Mouse (Mus musculus) adrenal gland, adult 2 months (tissue): Measurements from ENCODE around the gene Hmox1. TPM values are rescaled to one million over a fixed set of nuclear protein-coding genes. Genes with fewer than 3 reads are reported as not detected.
A peak's percentile ranks its signal among the peaks of the same experiment; 100 is the strongest.

Experiments used
- DNase-seq: peaks from one replicate; pipeline ENCODE4 v3.0.0; 2021
- long read RNA-seq: library from polyadenylated mRNA; stranded (forward); transcript quantifications from one replicate; pipeline ENCODE4 v2.0.0, GENCODE M21; 2021
- polyA plus RNA-seq: library from polyadenylated mRNA; depleted of rRNA; stranded (reverse); fragments of >200 nt; gene quantifications from 2 replicates; pipeline ENCODE4 v1.2.3, GENCODE M21; 2012; rRNA removed
- total RNA-seq, 2 experiments: library from RNA; stranded (reverse); gene quantifications; 2 replicates each; pipeline ENCODE4 v1.2.3; 2021

Gene Hmox1
- total RNA-seq (100 to 1,000 TPM in 1 of 2 experiments, 10 to 100 TPM in 1; 59.0 to 146 TPM), polyA plus RNA-seq (37.4 and 66.4 TPM in 2 replicates)
- long read RNA-seq, transcript Hmox1-201 (5 exons, 1,569 nt) = major isoform, 39 of 48 reads
- long read RNA-seq, partial matches to known transcripts = 4 of 48 reads
- long read RNA-seq, other reads (novel, unspliced or antisense) = 5 of 48 reads

- DNase-seq = peak; percentile 97
Observed at GRCm38 (mm10) chr8:75093399-75094156, at the start of gene Hmox1. TSS of gene Hmox1 (plus strand) at chr8:75093621.

- DNase-seq = no peak
Observed at GRCm38 (mm10) chr8:75046303-75046702, 47.1 kb upstream of the Hmox1 start.

DNA sequence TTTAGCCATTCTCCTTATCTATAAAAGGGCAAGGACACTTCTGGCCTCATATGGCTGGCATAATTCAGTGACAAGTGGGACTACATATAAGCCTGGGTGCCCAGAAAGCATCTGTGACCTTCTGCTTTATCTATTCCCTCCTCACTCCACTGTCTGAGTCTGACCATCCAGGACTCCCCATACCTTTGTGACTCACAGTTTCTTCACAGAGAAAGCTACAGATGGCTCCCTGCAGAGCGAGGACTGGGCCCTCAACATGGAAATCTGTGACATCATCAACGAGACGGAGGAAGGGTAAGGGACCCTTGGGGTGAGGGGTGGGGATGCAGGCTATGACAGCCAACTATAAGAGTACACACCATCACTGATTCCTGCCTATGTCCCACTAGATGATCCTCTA is 45.6 kb upstream of the Hmox1 start:
- peak; percentile 31 for DNase-seq

GRCm38 (mm10) chr8:75053342-75053741 is 40.1 kb upstream of the Hmox1 start:
- DNase-seq = no peak

DNA sequence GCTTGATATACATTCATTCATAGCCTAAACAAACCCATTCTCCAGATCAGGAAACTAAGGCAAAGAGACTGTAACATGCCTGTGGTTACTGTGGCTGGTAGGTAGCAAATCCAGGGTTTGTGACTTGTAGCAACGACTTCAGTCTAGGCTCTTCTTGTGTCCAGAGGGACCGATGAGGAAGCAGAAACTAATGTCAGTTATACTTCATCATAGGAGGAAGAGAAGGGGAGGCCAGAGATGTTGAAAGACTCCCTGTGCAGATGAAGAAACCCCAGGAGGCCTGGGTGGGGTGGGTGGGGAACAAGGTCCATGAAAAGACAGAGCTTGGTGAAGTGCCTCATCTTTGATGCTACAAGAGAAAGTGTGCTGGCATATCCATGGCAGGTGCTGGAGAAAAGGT is 37.7 kb upstream of the Hmox1 start:
- no peak for DNase-seq

DNA sequence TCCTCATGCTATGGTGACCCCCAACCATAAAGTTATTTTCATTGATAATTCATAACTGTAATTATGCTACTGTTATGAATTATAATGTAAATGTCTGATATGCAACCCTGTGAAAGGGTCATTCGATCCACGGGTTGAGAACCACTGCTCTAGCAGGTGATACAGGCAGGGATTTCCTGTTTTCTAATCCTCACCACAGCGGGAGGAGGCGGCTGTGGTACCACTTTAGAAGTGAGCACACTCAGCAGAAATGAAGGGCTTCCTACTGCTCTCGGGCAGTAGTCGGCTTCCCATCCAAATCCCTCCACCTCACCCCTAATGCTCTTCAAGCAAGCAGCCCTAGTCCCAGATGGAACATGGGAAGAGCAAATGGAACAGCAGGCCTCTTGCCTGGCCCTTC is 33.4 kb upstream of the Hmox1 start:
- no peak for DNase-seq

- DNase-seq = no peak
Observed at GRCm38 (mm10) chr8:75060815-75061214, 32.6 kb upstream of the Hmox1 start.

DNA sequence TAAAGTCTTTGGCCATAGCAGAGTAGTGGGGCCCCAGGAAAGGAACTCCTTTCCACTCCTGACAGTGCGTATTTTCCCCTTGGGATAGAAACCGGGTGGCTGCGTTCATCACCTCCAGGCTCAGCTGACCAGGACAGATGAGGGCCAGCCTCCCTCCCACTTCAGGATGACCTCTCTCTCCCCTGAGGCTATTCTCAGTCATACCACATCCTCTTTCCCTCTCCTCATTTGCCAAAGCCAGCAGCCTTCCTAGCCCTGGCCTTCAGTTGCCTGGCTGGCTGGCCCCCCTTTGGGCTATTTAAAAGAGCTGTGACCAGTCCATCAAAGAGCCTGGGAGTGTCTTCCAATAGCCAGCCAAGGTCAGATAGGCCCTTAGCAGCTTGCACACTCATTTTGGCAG is 30.1 kb upstream of the Hmox1 start:
- DNase-seq = peak; percentile 61

GRCm38 (mm10) chr8:75064790-75065189 is 28.6 kb upstream of the Hmox1 start:
- no peak for DNase-seq

GRCm38 (mm10) chr8:75067287-75067686 is 26.1 kb upstream of the Hmox1 start:
- no peak for DNase-seq

DNA sequence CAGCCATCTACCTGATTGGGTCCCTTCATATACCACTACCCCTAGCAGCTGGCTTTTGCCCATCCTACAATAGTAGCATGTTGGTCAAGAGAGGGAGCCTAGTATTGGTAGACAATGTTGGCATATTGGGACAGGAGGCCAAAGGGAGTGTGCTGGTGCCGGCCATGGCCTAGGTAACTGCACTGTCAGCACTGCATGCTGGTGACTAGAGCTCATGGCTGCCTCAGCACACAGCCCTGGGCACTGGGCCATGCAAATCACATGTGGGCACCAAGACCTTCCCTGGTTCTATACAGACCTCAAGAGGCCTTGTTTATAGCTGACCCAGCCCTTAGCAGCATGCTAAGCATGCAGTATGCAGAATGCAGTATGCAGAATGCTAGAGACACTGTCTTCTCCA is 23.1 kb upstream of the Hmox1 start:
- no peak for DNase-seq

DNA sequence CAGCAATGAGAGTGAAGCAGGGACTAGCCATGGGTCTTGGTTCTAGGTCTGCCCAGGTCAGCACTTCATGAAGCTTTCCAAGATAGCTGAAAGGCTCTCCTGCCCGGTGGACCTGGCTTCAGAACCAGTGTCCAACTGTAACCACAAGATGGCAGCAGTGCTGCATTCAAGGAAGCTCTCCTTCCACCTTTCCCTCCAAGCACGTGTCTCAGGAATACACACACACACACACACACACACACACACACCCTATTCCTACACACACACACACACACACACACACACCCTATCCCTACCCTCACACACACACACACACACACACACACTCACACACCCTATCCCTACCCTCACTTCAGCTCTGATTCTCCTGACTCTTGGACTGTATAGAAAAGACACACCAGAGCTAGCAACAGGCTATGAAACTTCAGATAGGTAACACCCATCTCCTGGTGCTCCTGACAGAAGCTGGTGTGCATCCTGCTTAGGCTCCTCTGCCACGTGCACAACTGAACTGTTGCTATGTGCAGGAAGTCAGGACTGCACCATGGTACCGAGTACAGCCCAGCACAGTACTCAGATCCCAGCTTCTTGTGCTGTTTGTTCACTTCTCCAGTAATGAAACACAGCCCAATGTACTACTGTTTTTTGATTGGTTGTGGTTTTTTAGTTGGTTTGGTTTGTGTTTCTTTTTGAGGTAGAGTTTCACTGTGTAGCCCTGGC is 21.6 kb upstream of the Hmox1 start:
- DNase-seq = peak; percentile 81

GRCm38 (mm10) chr8:75074876-75075275 is 18.5 kb upstream of the Hmox1 start:
- DNase-seq = no peak

GRCm38 (mm10) chr8:75078215-75078614 is 15.2 kb upstream of the Hmox1 start:
- DNase-seq = no peak

GRCm38 (mm10) chr8:75078851-75079250 is 14.6 kb upstream of the Hmox1 start:
- DNase-seq = no peak

DNA sequence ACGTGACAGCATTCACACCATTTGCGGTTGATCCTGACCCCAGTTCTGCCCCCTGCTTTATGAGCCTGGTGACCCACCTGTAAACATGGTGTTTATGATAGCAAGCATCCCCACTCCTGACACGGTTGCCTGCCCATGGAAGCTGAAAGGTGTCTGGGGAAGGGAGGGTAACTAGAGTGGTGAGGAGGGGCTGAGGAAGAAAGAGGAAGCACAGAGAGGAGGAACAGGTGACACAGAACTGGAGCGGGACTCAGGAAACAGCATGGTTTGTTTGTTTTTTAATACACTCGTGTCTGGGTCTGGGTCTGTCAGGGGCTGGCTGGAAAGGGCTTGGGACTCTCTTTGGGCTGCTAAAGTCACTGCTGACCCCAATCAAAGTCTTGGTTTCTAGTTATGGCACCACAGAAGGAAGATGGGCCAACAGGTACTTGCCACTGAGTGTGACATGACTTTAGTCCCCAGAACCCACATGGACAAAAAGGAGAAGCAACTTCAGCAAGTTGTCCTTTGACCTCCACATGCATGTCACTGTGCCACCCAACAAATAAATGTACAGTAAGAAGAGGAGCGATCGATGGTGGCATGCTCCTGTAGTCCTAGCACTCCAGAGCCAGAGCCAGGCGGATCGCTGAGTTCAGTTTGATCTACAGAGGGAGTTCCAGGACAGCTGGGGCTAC is 11.9 kb upstream of the Hmox1 start:
- DNase-seq = no peak

- no peak for DNase-seq
Observed at GRCm38 (mm10) chr8:75082181-75082805, 11.1 kb upstream of the Hmox1 start.

- peak; percentile 97 for DNase-seq
Observed at GRCm38 (mm10) chr8:75083846-75084245, 9.6 kb upstream of the Hmox1 start.

DNA sequence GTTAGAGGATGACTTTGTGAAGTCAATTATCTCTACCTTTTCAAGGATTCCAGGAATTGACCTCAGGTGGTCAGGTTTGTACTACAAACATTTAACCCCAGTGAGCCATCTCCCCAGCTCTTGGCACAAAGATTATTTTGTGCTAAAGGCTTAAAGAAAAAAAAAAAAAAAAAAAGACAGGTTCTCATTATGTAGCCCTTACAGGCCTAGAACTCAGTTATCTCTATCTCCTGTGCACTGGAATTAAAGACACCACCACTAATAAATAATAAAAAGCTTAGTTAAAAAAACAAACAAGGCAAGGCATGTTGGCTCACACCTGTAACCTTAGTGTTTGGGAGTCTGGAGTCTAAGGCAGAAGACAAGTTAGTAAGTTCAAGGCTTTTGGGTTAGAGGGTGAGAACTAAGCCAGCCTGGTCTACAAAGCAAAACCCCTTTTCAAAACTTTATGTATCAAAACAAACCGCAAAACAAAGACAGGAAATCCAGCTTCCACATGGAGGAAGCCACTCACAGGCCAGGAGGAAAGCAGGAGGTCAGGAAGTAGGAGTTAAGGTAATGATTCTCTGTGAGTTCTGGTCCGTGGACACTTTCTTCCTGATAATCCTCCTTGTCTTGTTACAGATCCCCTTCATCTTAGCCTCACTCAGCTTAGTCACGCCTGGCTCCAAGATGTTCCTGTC is 8.9 kb upstream of the Hmox1 start:
- no peak for DNase-seq

DNA sequence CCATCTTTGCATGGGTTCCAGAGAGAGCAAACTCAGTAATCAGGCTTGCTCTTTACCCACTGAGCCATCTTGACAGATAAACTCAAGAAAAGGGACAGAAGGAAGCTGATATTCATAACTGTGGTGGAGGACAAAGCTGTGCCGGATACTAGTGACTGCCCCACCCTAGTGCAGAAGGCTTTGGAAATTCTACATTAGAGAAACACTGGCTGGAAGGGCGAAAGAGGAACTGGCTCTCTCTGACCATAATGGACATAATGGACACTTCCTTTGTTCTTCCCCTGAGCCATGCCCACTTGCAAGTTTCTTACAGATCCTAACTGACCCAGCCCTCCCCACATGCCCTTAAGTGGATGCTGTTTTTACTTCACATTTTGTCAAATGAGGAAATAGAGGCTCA is 7.4 kb upstream of the Hmox1 start:
- no peak for DNase-seq

GRCm38 (mm10) chr8:75087127-75087526 is 6.3 kb upstream of the Hmox1 start:
- DNase-seq = peak; percentile 49
